In the genomic region with DNA sequence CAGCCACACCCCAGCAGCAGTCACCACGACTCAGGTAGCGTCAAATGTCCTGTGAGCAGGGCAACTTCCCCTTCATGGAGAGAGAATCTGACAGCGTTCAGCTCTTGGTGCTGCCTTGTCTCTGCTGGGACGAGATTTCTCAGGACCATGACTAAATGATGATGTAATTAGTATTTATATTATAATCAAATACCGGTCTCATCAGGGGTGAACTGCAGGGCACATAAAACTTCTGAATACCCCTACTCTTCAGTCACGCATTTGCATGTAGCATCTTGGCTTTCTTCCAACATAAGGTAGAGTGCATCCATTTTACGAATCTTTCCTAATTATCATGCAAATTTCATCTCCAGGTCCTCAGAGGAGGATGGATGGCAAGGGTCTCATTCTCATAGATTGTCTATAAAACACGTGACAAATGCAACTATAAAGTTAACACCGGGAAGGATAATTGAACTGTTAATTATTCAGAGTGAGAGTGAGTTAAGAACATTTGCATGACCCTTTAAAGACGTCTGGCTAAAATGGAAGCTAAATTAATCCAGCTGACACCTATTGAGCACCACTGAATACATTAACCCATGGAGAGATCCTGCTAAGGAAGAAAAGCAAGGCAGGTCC, we compare ENCODE assay signal across 14 mouse cellular contexts.
"Had no signal": no experiment of that assay in that cellular context is flagged by ENCODE, and none has a peak within 500 bp of the region (broad histone marks: within the 10 kb centered on the region; RNA-seq: fewer than 3 reads in every experiment).

No protein-coding gene starts in this region.

- H3K27ac ChIP-seq: kidney, embryonic 15.5 days; left cerebral cortex, adult 2 months; limb, embryonic 10.5 days; liver, embryonic 15.5 days; midbrain, embryonic 13.5 days; stomach, embryonic 15.5 days had no signal

- H3K36me3 ChIP-seq: kidney, embryonic 15.5 days; limb, embryonic 10.5 days; liver, embryonic 15.5 days; midbrain, embryonic 13.5 days; stomach, embryonic 15.5 days had no signal

- H3K4me3 ChIP-seq: kidney, embryonic 15.5 days; left cerebral cortex, adult 2 months; limb, embryonic 10.5 days; liver, embryonic 15.5 days; midbrain, embryonic 13.5 days; stomach, embryonic 15.5 days had no signal

- H3K4me2 ChIP-seq: kidney, embryonic 15.5 days; liver, embryonic 11.5 days; liver, embryonic 15.5 days; midbrain, embryonic 13.5 days; stomach, embryonic 15.5 days had no signal

- H3K4me1 ChIP-seq: kidney, embryonic 15.5 days; limb, embryonic 10.5 days; liver, embryonic 15.5 days; stomach, embryonic 15.5 days had no signal

- H3K9ac ChIP-seq: kidney, embryonic 15.5 days; liver, embryonic 15.5 days; midbrain, embryonic 13.5 days; stomach, embryonic 15.5 days had no signal

- ATAC-seq: lung, postnatal 0 days; midbrain, embryonic 13.5 days had no signal

- DNase-seq: kidney, postnatal 14 days; lung, adult 2 months; lung, postnatal 36 days; right cerebral cortex, postnatal 14 days; thymus, adult 2 months; thymus, postnatal 36 days had no signal

- H3K9me3 ChIP-seq: kidney, embryonic 15.5 days; limb, embryonic 10.5 days; liver, embryonic 15.5 days; midbrain, embryonic 13.5 days; stomach, embryonic 15.5 days had no signal

- H3K27me3 ChIP-seq: kidney, embryonic 15.5 days; liver, embryonic 15.5 days; midbrain, embryonic 13.5 days; stomach, embryonic 15.5 days had no signal
